Comparison of ENCODE assay signal across 8 mouse cellular contexts in the genomic region with DNA sequence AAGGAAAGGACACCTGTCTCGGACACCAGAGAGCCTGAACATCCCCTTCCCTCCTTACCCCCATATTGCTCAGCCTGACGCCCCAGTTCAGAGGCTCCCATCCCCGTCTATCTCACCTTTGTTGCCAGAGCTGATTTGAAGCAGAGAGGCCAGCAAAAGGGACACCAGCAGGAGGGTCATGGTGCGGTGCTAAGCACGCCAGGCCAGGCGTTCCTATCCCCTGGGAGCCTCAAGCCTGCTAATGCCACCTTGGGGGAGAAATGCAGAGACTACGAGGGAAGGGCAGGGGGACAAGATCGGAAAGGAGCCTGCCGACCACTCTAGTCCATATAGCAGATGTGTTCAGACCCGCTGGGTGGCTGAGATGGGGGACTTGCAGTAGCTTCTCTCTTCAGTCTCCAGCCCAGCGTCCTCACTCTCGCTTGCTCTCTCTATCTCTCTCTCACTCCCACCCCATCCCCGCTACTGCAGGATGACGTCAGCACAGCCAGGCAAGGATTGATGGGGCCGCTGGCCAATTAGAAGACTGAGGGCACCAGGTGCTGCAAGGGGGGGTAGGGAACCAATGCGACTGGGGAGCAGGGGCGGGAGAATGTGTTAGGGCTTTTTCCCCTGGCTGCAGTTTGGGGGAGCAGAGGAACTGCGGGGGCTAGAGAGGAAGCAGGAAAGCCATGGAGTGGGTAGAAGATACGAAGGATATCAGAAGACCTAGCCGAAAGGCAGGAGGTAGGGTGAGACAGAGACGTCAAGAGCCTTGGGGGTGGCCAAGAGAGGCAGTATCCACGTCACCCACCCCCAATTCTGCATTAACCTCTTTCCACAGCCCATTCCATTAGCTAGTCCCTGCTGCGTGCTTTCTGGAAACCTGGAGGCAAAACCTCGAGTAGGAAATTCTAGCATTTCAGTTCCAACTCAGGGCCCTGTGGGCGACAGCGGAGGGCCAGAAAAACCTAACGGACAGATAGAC. TPM values are rescaled to one million over a fixed set of nuclear protein-coding genes. Genes with fewer than 3 reads are reported as not detected.
A peak's percentile ranks its signal among the peaks of the same experiment; 100 is the strongest.
DNase-seq lines count a peak whose midpoint lies in the region; ATAC-seq and TF ChIP-seq lines count a peak whose summit lies in the region.

A gene (minus strand): TSS at position 490 of the 967 bp plus-strand sequence.

- no peak within 1 kb of the TSS for H3K27ac ChIP-seq in forebrain, embryonic 11.5 days (ENCODE audit: low read depth, low read length)
- H3K27ac ChIP-seq in liver, embryonic 15.5 days (replicated peaks): no peak within 1 kb of the TSS
- peak within 1 kb of the TSS; percentile 87 for H3K27ac ChIP-seq in neural tube, embryonic 13.5 days (replicated peaks)

- H3K4me2 ChIP-seq in forebrain, embryonic 11.5 days (ENCODE audit: low read depth, low read length, severe bottlenecking): peak within 1 kb of the TSS; percentile 83
- H3K4me2 ChIP-seq in liver, embryonic 15.5 days: peak within 1 kb of the TSS; percentile 79
- H3K4me2 ChIP-seq in neural tube, embryonic 13.5 days: peak within 1 kb of the TSS; percentile 74

- DNase-seq in c-Kit-positive CD71-positive TER-119-negative erythroid progenitor cells, embryonic 14.5 days (ENCODE audit: low read depth): peak; percentile 86
- peak; percentile 90 for DNase-seq in forebrain, embryonic 11.5 days (ENCODE audit: low spot score)
- DNase-seq in heart, postnatal 10 days: peak; percentile 59 to 68
- peak; percentile 71 to 76 for DNase-seq in kidney, postnatal 36 days
- peak; percentile 97 for DNase-seq in telencephalon, adult 2 months (ENCODE audit: low read depth, low spot score)

- no peaks in the 10 kb centered on the region; the same call in 1 of the 2 replicates for H3K36me3 ChIP-seq in E14TG2a.4 (ENCODE audit: insufficient read depth, low read length)
- H3K36me3 ChIP-seq in forebrain, embryonic 11.5 days (ENCODE audit: control insufficient read depth, insufficient read depth, low read length): no peaks in the 10 kb centered on the region
- H3K36me3 ChIP-seq in liver, embryonic 15.5 days (replicated peaks): no peaks in the 10 kb centered on the region
- peaks cover 19% of the 10 kb centered on the region for H3K36me3 ChIP-seq in neural tube, embryonic 13.5 days

- peak within 1 kb of the TSS; percentile 78 for H3K4me3 ChIP-seq in E14TG2a.4 (replicated peaks; ENCODE audit: low read length)
- peak within 1 kb of the TSS; percentile 44 for H3K4me3 ChIP-seq in forebrain, embryonic 11.5 days (ENCODE audit: low read depth, low read length)
- H3K4me3 ChIP-seq in liver, embryonic 15.5 days (replicated peaks): peak within 1 kb of the TSS; percentile 49
- H3K4me3 ChIP-seq in neural tube, embryonic 13.5 days: peak within 1 kb of the TSS; percentile 63

- H3K27me3 ChIP-seq in E14TG2a.4 (ENCODE audit: insufficient read depth, low read length): peaks cover 56% of the 10 kb centered on the region
- H3K27me3 ChIP-seq in forebrain, embryonic 11.5 days (ENCODE audit: control insufficient read depth, insufficient read depth, low read length): no peaks in the 10 kb centered on the region
- H3K27me3 ChIP-seq in liver, embryonic 15.5 days: peaks cover 14% of the 10 kb centered on the region
- H3K27me3 ChIP-seq in neural tube, embryonic 13.5 days: no peaks in the 10 kb centered on the region

- intact Hi-C loops in heart, postnatal 10 days (cut with DNase I): no loop called here

- no peaks in the 10 kb centered on the region for H3K9me3 ChIP-seq in E14TG2a.4 (ENCODE audit: low read length)
- H3K9me3 ChIP-seq in forebrain, embryonic 11.5 days (ENCODE audit: control insufficient read depth, low read length): no peaks in the 10 kb centered on the region
- no peaks in the 10 kb centered on the region for H3K9me3 ChIP-seq in liver, embryonic 15.5 days (replicated peaks)
- no peaks in the 10 kb centered on the region for H3K9me3 ChIP-seq in neural tube, embryonic 13.5 days

- peak; percentile 98 for ATAC-seq in forebrain, embryonic 11.5 days (replicated peaks; ENCODE audit: low FRiP score)
- ATAC-seq in liver, embryonic 15.5 days (ENCODE audit: insufficient read depth): peak; percentile 92
- peak; percentile 96 for ATAC-seq in neural tube, embryonic 13.5 days (ENCODE audit: low read depth)

- 7% methylated on average over 27 of the region's 27 CpGs for WGBS in forebrain, embryonic 11.5 days
- 9% methylated on average over 27 of the region's 27 CpGs for WGBS in liver, embryonic 15.5 days (ENCODE audit: insufficient replicate concordance)
- 6% methylated on average over 27 of the region's 27 CpGs for WGBS in neural tube, embryonic 13.5 days

- H3K9ac ChIP-seq in forebrain, embryonic 11.5 days (ENCODE audit: low read length): peak within 1 kb of the TSS; percentile 69
- peak within 1 kb of the TSS; percentile 54 for H3K9ac ChIP-seq in liver, embryonic 15.5 days
- peak within 1 kb of the TSS; percentile 85 for H3K9ac ChIP-seq in neural tube, embryonic 13.5 days

- peaks cover 31% of the 10 kb centered on the region for H3K4me1 ChIP-seq in E14TG2a.4 (replicated peaks; ENCODE audit: low read depth, low read length)
- H3K4me1 ChIP-seq in forebrain, embryonic 11.5 days (replicated peaks; ENCODE audit: control insufficient read depth, insufficient read depth, low read length): no peaks in the 10 kb centered on the region
- H3K4me1 ChIP-seq in liver, embryonic 15.5 days (replicated peaks): peaks cover 22% of the 10 kb centered on the region
- H3K4me1 ChIP-seq in neural tube, embryonic 13.5 days (replicated peaks): peaks cover 32% of the 10 kb centered on the region

- TF ChIP-seq CTCF in E14TG2a.4 (conservative IDR thresholded peaks at IDR 0.05; ENCODE audit: low read length): no peak

RNA-seq across cellular contexts. Expression of the gene that starts here (rescaled TPM):
- 12.8 and 15.2 TPM in 2 replicates for polyA plus RNA-seq in forebrain, embryonic 11.5 days (2014; fragmentation: Nextera tagmentation; extraction: Ambion mirVana)
- total RNA-seq in heart, postnatal 10 days (2021): 10 to 100 TPM in 1 of 2 experiments, 1 to 10 TPM in 1; 2.0 to 11.3 TPM
- polyA plus RNA-seq in liver, embryonic 15.5 days (2015; fragmentation: Nextera tagmentation; extraction: Ambion mirVana): 4.2 and 5.0 TPM in 2 replicates
- polyA plus RNA-seq in neural tube, embryonic 13.5 days (2015; fragmentation: Nextera tagmentation; extraction: Ambion mirVana): 69.8 and 75.1 TPM in 2 replicates
